Mouse (Mus musculus): ENCODE data around the gene Dido1. TPM values are rescaled to one million over a fixed set of nuclear protein-coding genes. Genes with fewer than 3 reads are reported as not detected.

Gene Dido1
- 10 to 100 TPM; 52.2 to 61.1 TPM for total RNA-seq (2021)

DNA sequence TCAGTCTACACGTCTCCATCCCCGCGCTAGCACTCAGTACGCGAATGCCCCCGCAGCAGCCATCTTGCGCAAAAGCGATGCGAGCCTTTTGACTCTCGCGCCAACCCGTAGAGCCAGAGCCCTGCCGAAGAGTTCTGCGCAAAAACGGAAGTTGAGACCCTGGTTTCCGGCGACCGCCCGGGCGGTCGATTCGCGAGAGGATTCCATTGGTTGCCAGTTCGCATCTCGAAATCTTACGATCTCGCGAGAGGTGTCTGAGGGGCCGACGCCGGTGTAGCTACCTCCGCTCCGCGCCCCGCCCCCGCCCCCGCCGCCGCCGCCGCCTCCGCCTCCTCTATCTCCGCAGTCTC lies at the start of gene Dido1, which contains the start of gene Gid8:
TSS of gene Dido1 (minus strand) at position 77 of the 350 bp plus-strand sequence.
TSS of gene Gid8 (plus strand) at position 195 of the 350 bp plus-strand sequence.
- peak; percentile 96 for DNase-seq

DNA sequence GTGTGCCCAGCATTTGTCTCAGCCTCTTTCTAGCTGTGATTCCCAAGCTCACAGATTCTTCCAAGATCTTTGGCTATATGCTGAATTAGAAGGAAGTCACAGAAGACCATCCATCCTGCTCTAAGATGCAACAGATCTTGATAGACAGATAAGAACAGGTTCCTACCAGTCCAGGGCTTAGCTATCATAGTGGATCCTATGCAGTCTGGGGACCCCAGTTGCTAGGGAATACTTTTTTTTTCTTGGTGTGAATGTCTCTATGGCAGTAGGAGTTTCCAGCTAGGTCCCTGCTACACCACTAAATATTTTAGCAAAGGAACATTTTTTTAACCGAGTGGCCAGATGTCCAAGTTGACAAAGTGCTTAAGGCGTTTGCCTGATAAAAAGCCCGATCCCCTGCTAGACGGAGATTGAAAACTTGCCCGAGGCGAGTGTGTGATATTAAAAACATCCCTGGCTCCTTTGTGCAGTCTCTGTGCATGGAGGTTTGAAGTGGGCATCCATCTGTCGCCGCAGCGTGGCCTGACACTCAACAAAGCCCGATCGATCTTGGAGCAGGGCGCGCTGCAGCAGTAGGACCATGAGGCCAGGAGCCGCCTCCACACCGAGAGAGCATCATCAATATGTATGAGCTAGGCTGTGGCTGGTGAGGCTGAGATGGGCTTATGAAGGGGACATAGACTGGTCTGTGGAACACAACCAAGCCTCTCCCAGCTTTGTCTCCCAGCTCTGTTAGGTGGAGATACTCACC lies 48.9 kb upstream of the Dido1 start:
- no peak for DNase-seq

DNA sequence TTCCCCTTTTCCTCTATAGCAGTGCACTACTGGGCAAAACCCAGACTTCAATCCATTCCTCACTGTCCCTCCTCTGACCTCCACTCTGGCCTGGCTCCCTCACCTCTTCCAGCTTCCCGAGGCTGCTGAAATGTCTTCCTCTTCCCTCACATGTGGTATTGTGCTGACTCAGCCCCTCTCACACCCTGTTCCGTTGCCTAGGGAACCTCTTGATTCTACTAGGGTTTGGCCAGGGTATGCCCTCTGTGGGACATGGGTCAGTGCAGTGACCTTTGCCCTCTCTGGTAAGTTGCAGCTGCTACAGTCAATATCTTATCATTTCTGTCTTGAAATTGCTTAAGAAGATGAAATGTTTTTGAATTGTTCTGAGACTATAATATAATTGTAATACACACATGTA lies 47.0 kb upstream of the Dido1 start:
- no peak for DNase-seq

DNA sequence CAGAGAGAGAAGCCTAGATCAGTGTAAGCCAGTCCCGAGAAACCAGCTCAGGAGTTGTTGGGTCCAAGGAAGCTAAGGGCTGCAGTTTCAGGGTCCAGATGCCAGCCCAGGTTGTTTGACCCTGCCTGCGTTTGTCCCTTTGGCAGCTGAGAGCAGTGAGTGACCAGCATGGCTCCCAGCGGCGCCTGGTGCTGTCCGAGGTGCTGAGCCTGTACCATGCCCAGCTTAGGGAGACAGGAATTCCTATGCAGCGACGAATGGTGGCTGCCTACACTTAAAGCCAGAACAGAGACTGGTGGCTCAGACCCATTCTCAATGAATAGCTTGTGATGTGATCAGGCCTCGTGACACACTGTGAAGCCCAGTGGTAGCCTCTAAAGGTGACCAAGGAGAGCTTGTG lies 46.1 kb upstream of the Dido1 start:
- no peak for DNase-seq

DNA sequence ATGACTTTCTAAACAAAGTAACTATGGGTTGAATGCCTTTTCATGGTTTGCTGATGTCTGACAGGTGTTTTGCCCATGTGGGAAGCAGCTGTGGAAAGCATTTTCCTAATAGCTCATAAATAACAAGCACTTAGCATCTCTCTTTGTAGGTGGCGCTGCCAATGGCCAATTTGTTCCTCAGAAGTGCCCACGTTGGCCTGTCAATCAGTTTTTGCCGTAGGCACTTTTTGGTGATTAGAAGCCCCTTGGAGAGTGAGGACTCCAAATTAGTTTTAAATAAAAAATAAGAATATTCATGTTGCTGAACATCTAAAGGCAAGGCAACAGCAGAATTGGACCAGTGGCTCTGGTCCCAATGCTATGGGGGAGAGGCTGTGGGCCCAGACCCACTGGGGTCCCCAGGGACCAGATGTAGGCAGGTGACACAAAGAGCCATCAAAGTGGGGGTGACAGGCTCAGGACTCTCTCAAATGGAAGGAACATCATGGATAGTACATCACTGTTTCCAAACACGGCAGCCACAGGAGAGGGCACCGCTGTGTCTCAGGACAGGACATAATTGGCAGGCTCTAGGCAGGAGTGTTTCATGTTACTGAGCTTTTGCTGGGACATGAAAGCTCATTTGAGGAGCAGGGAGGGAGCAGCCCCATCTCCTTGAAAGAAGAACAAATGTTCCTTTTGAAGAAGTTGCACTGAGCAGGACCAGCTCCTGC lies 45.3 kb upstream of the Dido1 start:
- DNase-seq: no peak

DNA sequence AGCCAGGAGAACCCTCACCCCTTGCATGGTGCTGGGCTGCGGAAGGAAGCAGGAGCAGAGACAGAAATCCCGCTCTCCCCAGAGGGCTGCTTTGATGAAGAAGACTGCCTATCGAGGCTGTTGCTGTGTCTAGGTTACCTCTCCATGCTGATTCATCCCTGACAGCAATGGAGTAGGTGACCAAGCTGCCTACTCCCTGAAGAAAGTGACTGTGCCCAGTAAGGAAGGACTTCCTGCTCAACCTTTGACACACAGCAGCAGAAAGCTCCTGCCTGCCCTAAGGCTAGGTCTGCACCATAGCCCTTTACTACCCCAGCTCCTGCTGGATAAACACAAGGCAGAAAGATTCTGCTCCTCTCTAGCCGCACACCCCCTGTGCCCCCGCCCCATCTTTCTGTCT lies 39.1 kb upstream of the Dido1 start:
- no peak for DNase-seq

DNA sequence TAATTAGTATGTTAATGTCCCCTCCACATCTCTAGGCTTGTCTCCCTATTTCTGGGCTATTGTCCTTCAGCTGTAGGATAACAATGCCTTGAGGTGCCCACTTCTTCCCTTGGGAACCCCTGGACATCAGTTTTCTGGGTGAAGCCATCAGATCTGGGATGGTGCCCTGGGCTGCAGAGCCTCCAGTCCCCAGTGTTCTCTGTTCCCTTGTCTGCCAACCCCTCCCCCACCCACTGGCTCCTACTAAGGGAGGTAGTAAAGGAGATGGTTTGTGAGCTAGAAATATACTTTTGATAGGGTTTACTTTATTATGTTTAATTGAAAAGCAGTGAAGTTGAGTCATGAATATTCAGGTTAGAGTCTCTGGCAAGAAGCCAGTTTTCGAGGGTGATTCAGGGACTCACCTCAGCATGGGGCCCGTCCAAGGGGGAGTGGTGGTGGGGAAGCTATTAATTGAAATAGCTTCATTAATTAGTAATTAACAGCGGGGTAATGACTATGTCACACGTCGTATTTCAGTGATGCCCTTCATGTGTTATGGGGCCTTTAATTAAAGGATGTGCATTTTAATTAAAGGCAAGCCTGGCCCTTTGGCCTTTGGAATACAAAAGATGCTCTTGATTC lies 36.9 kb upstream of the Dido1 start:
- no peak for DNase-seq

DNA sequence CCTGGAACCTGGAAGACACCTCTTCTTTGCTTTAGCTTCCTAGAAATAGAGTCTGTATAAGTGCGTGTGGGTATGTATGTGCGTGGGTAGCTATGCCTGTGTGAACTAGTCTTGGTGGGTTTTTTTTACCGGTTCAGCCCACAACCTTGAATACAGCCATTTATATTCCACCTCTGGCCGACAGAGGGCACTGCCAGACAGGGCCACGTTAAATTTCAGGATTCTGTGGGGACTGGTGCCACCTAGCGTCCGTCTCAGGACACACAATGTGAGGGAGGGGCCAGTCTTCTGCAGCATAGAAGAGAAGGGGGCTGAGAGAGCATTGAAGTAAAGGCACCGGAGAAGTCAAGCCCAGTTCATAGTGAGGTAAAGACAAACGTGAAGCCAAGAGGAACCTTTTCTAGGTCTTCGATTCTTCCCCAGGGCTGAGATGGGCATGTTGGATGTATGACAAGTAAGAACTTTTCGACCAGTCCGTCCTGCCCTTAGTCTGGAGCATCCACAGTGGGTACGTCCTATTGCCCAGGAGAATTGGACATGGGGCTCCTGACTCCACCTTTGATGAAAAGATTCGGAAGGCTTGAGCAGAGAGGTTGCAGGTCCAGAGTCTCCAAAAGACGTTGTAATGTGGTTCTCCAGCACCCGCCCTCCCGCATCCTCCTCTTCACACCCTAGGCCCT lies 35.6 kb upstream of the Dido1 start:
- DNase-seq: peak; percentile 77 to 83

DNA sequence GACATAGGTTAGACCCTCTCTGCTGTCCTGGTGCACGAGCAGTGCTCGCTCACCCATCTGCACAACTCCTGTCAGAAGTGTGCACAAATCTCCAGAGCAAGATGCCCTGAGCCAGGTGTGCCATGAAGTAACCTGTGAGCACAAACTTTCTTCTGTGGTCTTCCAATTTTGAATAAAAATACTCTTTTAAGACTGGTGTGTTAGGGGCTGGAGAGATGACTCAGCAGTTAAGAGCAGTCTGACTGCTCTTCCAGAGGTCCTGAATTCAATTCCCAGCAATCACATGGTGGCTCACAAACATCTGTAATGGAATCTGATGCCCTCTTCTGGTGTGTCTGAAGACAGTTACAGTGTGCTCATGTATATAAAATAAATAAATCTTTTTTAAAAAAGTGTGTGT lies 33.5 kb upstream of the Dido1 start:
- DNase-seq: no peak

DNA sequence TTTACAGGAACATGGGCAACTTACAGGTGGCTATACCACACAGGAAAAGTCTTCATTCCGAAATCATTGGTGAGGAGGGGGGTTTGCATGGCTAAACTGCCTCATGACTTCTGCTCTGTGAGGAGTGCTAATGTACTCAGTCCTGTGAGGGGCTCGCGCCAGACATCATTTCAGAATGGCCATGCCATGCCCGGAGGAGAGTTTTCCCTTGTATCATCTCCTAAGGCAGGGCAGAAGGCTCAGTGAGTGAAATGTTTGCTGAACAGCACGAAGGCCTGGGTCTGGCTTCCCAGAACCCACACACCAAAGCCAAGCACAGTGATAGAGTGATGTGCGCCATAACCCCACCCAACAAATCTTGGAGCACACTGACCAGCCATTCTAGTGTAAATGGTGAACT lies 33.0 kb upstream of the Dido1 start:
- no peak for DNase-seq

DNA sequence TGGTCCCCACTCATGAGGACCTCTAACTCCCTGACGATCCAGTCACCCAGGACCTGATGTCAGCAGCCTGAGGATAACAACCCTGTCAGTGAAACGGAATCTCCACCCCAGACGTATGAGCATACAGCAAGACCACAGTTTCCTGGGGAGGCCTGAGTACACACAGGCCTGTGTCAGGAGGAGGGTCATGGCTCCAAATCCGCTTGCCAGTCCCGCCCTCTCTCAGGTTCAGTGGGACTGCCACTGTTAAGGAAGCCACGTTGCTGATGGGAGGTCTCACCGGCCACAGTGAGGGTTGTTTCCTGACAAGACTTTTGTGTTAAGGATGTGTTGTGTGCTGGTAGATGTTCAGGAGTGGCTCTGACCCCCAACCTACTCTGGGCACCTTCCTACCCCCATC lies 31.6 kb upstream of the Dido1 start:
- no peak for DNase-seq

DNA sequence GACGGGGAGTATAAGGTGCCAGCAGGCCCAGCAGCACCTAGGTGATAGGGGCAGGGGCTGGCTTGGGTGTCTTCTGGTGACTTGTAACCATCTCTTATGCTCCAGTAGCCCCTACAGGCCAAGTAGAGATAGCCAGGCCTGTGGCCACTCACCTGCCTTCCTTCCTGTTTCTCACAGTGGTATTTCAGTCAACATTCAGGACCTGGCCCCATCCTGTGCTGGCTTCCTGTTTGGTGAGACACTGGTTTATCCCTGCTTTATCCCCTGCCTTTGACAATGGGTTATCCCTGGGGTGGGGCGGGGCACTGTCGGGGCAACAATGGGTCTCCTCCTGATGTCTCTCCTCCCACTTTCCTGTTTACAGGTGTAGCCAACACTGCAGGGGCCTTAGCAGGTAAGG lies 30.6 kb upstream of the Dido1 start:
- no peak for DNase-seq

DNA sequence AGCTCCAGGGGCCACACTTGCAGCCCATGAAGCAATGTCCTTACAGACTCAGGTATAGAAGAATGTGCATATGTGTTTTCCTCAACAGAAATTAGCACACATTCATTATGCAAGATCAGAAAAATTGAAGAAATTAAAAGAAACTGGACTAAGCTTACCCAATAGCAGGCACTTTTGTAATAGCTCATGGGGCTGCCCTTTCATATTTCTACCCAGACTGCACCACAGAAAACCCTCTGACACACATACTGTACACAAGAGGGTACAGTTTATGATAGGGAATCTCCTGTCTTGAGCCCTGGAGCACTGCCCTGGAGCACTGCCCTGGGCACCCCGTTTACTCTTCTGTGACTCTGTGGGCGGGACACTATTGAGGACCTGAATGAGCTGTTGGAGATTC lies 28.2 kb upstream of the Dido1 start:
- DNase-seq: no peak

DNA sequence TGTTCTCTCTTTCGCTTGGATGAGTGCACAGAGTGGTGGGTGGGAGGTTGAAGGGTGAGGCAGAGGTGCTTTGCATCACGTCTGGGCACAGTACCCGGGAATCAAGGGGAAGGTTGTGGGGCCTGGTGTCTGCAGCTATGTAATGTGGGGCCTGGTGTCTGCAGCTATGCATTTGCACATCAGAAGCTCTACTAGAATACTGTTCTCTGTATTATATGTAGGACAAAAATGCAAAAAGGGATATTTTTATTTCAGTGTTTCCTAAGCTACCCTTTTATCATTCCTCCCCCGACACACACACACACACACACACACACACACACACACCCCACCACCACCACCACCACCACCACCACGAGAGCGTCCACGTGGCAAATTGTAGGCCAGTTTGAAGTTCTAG lies 25.4 kb upstream of the Dido1 start:
- DNase-seq: no peak

DNA sequence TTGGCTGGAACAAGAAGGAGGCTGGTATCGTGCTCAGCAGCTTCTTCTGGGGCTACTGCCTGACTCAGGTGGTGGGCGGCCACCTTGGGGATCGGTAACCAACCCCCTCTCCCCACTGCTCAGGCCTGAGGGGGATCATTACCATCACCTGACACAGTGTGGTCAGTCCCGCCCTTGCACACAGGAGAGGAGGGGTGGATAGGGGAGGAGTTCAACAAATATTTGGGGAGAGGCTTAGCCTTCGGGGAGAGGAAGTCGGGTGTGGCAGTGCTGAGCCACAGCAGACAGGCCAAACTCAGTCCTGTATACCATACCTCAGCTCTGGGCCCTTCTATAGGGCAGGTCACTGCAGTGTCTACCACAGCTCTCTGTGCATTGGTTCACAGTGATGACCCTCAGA lies 22.2 kb upstream of the Dido1 start:
- DNase-seq: no peak

DNA sequence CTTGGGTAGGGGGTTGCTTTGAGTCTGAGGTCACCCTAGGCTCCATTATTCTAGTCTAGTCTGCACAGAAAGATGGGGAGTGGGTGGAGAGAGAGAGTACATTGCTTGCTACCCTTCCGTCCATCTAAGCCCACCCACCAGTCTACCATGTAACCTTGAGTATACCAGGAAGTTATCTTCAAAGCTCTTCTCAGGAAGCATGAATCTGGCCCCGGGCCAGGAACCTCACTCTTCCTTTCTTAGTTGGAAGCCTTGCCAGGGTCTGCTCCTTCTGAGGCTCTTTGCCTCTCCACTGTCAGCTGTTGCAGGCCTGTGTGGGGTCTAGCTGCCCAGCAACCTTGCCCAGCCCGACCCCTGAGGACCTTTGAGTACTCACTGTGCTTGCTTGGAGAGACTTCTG lies 21.2 kb upstream of the Dido1 start:
- no peak for DNase-seq

DNA sequence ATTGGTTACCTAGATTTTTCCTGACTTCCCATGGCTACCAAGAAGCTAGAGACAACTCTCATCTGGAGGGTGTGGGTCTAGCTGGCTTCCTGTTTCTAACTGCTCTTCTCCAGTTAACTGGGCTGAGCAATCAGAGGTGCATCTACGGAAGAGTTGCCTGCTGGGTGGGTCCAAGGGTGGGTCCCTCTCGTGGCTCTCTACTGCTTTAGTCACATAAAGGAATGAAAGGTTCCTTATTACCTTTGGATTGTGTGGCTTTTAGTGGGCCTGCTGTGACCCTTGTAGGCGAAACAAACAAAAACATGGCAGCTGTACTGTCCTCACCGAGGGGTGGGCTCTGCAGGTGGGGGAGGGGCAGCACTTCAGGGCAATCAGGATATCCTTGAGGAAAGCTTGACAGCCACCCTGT lies 17.8 kb upstream of the Dido1 start:
- no peak for DNase-seq

DNA sequence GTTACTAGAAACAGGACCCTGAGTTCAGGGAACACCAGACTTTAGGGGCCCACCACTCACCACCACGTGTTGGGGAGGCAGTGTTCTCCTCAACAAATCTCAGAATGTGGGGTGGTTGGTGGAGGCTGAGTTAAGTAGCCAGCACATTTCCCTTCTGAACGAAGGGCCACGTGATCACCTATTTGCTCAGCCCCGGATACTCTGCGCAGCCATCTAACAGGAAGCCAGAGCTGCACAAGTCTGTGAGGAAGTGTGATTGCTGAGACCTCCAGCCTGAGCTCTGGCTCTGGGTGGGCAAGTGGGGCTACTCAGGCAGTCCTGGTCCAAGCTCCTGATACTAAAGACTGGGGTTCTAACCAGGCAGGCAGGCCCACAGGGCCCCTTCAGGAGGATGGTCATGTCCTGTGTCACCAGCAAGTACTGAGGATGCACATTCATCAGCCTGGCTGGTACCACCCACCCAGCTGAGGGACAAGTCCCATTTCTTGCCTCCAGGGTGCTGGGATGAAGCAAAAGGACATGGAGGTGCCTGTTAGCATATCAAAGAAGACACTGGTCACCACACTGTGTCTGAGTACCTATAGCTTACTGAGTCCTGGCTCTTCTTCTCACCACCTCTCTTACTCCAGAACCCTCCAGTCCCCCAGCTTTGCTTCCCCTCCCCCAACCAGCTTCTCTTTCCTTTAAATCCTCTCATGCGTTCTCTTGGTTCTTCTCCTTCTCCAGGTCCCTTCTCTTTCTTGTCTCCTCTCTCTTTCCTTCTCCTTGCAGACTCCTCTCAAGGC lies 17.1 kb upstream of the Dido1 start:
- no peak for DNase-seq

DNA sequence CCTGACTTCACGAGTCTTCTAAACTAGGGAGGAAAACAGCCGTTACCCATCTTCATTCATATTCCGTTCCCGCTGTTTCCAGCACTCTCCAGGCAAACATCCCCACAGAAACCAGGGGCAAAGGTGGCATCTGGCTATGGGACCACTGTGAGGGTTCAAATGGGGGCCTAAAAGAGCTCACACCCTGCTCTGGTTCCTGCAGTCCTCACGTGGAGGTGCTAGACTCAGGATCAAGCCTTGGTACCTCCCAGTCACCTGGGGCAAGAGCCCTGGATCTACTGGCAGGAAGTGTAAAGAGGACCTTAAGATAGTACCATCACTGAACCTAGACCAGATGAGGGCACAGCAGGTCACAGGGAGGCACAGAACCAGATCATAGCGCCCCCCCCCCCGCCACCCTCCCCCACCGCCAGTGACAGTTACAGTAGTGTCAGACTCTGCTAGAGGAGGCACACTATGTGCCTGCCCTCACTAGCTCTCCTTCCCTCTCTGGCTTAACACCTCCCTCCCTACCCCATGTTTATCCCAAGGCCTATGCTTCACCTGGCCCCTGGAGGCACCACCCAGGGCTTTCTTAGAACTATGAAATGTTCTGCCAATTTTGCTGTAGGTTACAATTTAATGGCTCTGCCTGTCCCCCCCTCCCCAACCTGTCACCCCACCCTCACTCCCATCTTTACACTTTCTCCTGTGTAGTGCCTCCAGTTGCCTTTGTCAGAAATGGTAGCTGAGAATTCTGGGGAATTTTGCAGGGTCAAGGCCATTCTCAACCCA lies 16.2 kb upstream of the Dido1 start:
- no peak for DNase-seq

DNA sequence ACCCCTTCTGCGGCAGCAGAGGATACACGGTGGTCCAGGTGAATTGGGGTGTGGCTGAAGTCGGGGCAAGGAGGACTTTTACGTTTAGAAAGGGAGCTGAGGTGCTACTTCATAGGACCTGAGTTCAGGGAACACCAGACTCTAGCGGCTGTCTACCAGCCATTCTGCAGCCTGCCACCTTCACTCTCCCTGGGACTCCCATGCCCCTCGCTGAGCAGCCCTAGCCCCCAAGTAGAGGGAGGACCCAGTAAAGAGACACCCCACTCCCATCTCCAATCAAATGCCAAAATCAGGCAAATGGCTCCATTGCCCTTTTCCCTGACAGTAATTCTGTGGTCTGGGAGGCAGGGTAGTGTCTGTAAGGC lies 15.6 kb upstream of the Dido1 start:
- DNase-seq: no peak

DNA sequence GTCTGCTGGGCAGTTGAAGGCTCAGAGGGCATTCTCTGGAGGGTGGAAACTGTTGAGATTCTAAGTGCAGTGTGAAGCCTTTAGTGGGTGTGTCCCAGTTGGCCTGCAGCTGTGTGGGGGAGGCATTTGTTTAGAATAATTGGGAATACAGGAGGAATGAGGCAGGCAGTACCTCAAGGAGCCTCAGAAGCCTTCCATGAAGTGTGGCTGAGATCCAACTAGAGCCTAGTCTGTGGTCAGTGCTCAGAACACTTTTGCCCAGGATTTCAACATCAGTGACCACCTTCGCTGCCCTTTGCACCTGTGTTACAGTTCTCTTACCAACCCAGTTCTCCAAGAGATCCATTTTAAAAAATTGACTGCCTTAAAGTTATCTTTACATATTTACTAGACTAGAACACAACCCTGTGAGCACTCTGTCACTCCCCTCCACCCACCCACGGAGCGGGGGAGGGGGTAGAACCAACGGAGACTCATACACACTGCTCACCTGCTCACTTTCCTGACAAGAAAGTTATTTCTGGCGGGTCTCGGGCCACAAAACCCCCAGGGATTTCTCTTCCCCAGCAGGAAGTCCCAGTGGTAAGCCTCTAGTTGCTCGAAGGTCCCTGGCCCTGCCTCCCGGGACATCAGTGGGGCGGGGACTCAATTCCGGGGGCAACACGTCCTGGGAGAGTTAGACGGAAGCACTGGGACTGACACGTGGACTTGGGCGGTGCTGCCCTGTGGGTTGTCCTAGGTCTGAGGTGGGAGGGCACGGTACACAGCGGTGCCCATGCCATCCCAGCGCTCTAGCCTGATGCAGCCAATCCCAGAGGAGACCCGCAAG lies 15.0 kb upstream of the Dido1 start, which contains the start of gene Slc17a9:
TSS of gene Slc17a9 (plus strand) at position 679 of the 829 bp plus-strand sequence.
- DNase-seq: no peak
